Mouse (Mus musculus): Measurements from ENCODE around the gene Rgs7. TPM values are rescaled to one million over a fixed set of nuclear protein-coding genes. Genes with fewer than 3 reads are reported as not detected.

Gene Rgs7
- total RNA-seq (2021), result 1 to 10 TPM; 6.9 to 9.2 TPM
- long read RNA-seq, experiment 1, partial matches to known transcripts, result 0 of 2 reads
- long read RNA-seq, experiment 1, other reads (novel, unspliced or antisense), result 2 of 2 reads
- long read RNA-seq, experiment 2, partial matches to known transcripts, result 0 of 1 reads
- long read RNA-seq, experiment 2, other reads (novel, unspliced or antisense), result 1 of 1 reads

- DNase-seq (ENCODE audit: low spot score in 2 of 2), result peak; percentile 17 to 29
These were observed at the start of gene Rgs7 for GRCm38 (mm10) chr1:175491861-175492682. Rgs7 (minus strand) TSS chr1:175492500.

GRCm38 (mm10) chr1:175540700-175541099, 48.4 kb upstream of the Rgs7 start:
- DNase-seq (ENCODE audit: low spot score in 2 of 2), result no peak

GRCm38 (mm10) chr1:175537321-175537720, 45.0 kb upstream of the Rgs7 start:
- DNase-seq (ENCODE audit: low spot score in 2 of 2), result no peak

- DNase-seq (ENCODE audit: low spot score in 2 of 2), result no peak
These were observed 37.6 kb upstream of the Rgs7 start for GRCm38 (mm10) chr1:175529858-175530257.

GRCm38 (mm10) chr1:175524626-175525294, 32.5 kb upstream of the Rgs7 start:
- DNase-seq (ENCODE audit: low spot score in 2 of 2), result no peak

- DNase-seq (ENCODE audit: low spot score in 2 of 2), result no peak
These were observed 31.3 kb upstream of the Rgs7 start for GRCm38 (mm10) chr1:175523572-175523971.

- DNase-seq (ENCODE audit: low spot score in 2 of 2), result no peak
These were observed 22.2 kb upstream of the Rgs7 start for GRCm38 (mm10) chr1:175514543-175514942.

GRCm38 (mm10) chr1:175512173-175512572, 19.9 kb upstream of the Rgs7 start:
- no peak for DNase-seq (ENCODE audit: low spot score in 2 of 2)

- no peak for DNase-seq (ENCODE audit: low spot score in 2 of 2)
These were observed 17.7 kb upstream of the Rgs7 start for GRCm38 (mm10) chr1:175509989-175510388.

GRCm38 (mm10) chr1:175492683-175493043, 363 bp upstream of the Rgs7 start:
- DNase-seq (ENCODE audit: low spot score in 2 of 2), result no peak

GRCm38 (mm10) chr1:175491511-175491860, 814 bp downstream of the Rgs7 start:
- DNase-seq (ENCODE audit: low spot score in 2 of 2), result no peak

- no peak for DNase-seq (ENCODE audit: low spot score in 2 of 2)
These were observed 7.2 kb downstream of the Rgs7 start for GRCm38 (mm10) chr1:175485109-175485508.

- DNase-seq (ENCODE audit: low spot score in 2 of 2), result no peak
These were observed 19.2 kb downstream of the Rgs7 start for GRCm38 (mm10) chr1:175473060-175473459.

- DNase-seq (ENCODE audit: low spot score in 2 of 2), result no peak
These were observed 23.1 kb downstream of the Rgs7 start for GRCm38 (mm10) chr1:175469087-175469788.

- no peak for DNase-seq (ENCODE audit: low spot score in 2 of 2)
These were observed 27.7 kb downstream of the Rgs7 start for GRCm38 (mm10) chr1:175464566-175464965.

- DNase-seq (ENCODE audit: low spot score in 2 of 2), result no peak
These were observed 29.9 kb downstream of the Rgs7 start for GRCm38 (mm10) chr1:175462351-175462750.

GRCm38 (mm10) chr1:175454041-175454636, 38.2 kb downstream of the Rgs7 start:
- no peak for DNase-seq (ENCODE audit: low spot score in 2 of 2)

- DNase-seq (ENCODE audit: low spot score in 2 of 2), result no peak
These were observed 44.3 kb downstream of the Rgs7 start for GRCm38 (mm10) chr1:175448017-175448416.

- no peak for DNase-seq (ENCODE audit: low spot score in 2 of 2)
These were observed 49.4 kb downstream of the Rgs7 start for GRCm38 (mm10) chr1:175442939-175443338.

- no peak for DNase-seq (ENCODE audit: low spot score in 2 of 2)
These were observed 50.3 kb downstream of the Rgs7 start for GRCm38 (mm10) chr1:175442025-175442424.

GRCm38 (mm10) chr1:175433622-175434204, 58.6 kb downstream of the Rgs7 start:
- DNase-seq (ENCODE audit: low spot score in 2 of 2), result no peak
